In the genomic region with DNA sequence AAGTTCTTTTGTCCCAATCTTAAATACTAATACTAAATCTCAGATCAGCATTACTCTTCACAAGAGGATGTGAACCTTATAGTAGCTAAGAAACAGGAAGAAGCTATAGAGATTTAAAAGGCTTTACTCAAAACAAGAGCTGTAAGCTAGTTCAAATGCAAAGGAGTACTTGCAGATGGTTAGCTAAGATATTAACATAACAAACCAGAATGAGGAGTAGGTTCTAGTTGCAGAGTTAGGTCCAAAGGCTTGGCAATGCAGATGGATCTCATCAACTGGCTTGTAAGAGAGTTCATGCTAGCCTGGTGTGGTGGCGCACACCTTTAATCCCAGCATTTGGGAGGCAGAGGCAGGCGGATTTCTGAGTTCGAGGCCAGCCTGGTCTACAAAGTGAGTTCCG, we compare ENCODE assay signal across 14 mouse cellular contexts.
"Had no signal": no experiment of that assay in that cellular context is flagged by ENCODE, and none has a peak within 500 bp of the region (broad histone marks: within the 10 kb centered on the region; RNA-seq: fewer than 3 reads in every experiment).

No protein-coding gene starts in this region.

- DNase-seq: lung, adult 18-20 months; lung, embryonic 14.5 days; lung, postnatal 14 days; lung, postnatal 36 days; midbrain, embryonic 14.5 days; retina, postnatal 1 day; right cerebral cortex, adult 18-20 months; right cerebral cortex, postnatal 25 days; right cerebral cortex, postnatal 4 days; spleen, adult 18-20 months; thymus, adult 2 months; thymus, postnatal 25 days; thymus, postnatal 4 days had no signal

- ATAC-seq: midbrain, embryonic 16.5 days had no signal
